Comparison of ENCODE assay signal across 9 mouse cellular contexts in the genomic region with DNA sequence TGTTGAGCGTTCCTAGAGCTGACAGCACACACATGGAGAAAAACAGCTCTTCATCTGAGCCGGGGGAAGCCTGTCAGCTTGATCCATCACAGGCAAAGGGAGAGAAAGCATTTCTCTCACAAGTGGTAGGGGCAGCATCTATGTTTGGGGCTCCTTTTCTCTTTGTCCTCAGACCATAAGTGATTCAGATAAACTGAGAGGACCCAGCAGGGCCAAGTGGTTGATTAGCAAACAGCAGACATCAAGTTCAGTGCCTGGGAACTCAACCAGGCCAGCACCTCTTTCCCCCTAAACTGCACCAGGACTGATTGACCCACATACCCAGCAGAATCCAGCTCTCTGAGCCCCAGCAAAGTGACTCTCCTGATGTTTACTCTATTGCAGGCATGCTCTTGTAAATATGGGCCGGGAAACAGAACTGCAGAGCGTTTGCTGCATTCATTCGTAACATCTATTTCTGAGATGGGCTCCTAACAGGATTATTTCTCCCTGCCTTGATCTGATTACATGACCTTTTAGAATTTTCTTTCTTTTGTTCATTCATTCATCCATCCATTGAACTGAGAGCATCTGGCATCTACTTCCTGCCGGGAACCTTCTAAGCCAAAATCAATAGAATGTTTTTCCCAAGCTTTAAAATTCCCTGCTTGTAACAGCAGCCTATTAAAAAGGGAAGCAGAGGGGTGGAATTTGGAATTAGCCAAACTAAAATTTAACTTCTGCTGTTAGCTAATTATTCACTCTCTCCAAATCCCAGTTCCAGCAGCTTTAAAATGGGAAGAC. TPM values are rescaled to one million over a fixed set of nuclear protein-coding genes. Genes with fewer than 3 reads are reported as not detected.
A peak's percentile ranks its signal among the peaks of the same experiment; 100 is the strongest.
DNase-seq lines count a peak whose midpoint lies in the region; ATAC-seq lines count a peak whose summit lies in the region.
"Had no signal": no experiment of that assay in that cellular context is flagged by ENCODE, and none has a peak within 500 bp of the region (broad histone marks: within the 10 kb centered on the region; RNA-seq: fewer than 3 reads in every experiment).

No protein-coding gene starts in this region.

- peak overlapping the region; percentile 63; the same call in 1 of the 2 replicates for H3K27ac ChIP-seq in heart, embryonic 10.5 days
- H3K27ac ChIP-seq in hindbrain, embryonic 14.5 days: peak overlapping the region; percentile 74
- peak overlapping the region; percentile 25 for H3K27ac ChIP-seq in neural tube, embryonic 13.5 days (replicated peaks)
- H3K27ac ChIP-seq: gastrocnemius, adult 2 months had no signal

- ATAC-seq in hindbrain, embryonic 14.5 days (ENCODE audit: low FRiP score): no peak
- ATAC-seq in neural tube, embryonic 13.5 days (ENCODE audit: low read depth): no peak

- DNase-seq in heart, embryonic 10.5 days (ENCODE audit: low spot score): no peak
- no peak for DNase-seq in heart, adult 8-10 months (ENCODE audit: low spot score)
- DNase-seq in layer of hippocampus, adult 9-11 months: peak; percentile 15
- no peak for DNase-seq in layer of hippocampus, adult 8-10 months (ENCODE audit: low spot score in 2 of 2)
- no peak for DNase-seq in hindbrain, embryonic 14.5 days (ENCODE audit: low spot score)
- no peak for DNase-seq in cerebellum, adult 9-11 months
- DNase-seq in urinary bladder, postnatal 14 days (ENCODE audit: low spot score): no peak
- DNase-seq: gastrocnemius, adult 2 months had no signal

- H3K4me1 ChIP-seq in heart, embryonic 10.5 days: peaks cover 49% of the 10 kb centered on the region
- H3K4me1 ChIP-seq in hindbrain, embryonic 14.5 days (replicated peaks; ENCODE audit: control insufficient read depth, insufficient read depth, low read length): peaks cover 33% of the 10 kb centered on the region
- peaks cover 35% of the 10 kb centered on the region for H3K4me1 ChIP-seq in neural tube, embryonic 13.5 days (replicated peaks)

- 48% methylated on average over 6 of the region's 6 CpGs for WGBS in heart, embryonic 10.5 days
- WGBS in hindbrain, embryonic 14.5 days: 26% methylated on average over 6 of the region's 6 CpGs
- 43% methylated on average over 6 of the region's 6 CpGs for WGBS in neural tube, embryonic 13.5 days

- H3K9me3 ChIP-seq in heart, embryonic 10.5 days: no peaks in the 10 kb centered on the region
- no peaks in the 10 kb centered on the region for H3K9me3 ChIP-seq in hindbrain, embryonic 14.5 days (ENCODE audit: control insufficient read depth, low read length)
- H3K9me3 ChIP-seq in neural tube, embryonic 13.5 days: 0 out of 2 replicates have a peak, but pooled peaks cover 6% of the 10 kb centered on the region

- H3K4me3 ChIP-seq in heart, embryonic 10.5 days: no peak overlapping the region
- no peak overlapping the region for H3K4me3 ChIP-seq in hindbrain, embryonic 14.5 days (replicated peaks; ENCODE audit: low read length)
- no peak overlapping the region for H3K4me3 ChIP-seq in neural tube, embryonic 13.5 days
- H3K4me3 ChIP-seq: gastrocnemius, adult 2 months had no signal

- no peak overlapping the region for H3K4me2 ChIP-seq in hindbrain, embryonic 14.5 days (replicated peaks)
- H3K4me2 ChIP-seq in neural tube, embryonic 13.5 days: no peak overlapping the region

- no peaks in the 10 kb centered on the region for H3K27me3 ChIP-seq in heart, embryonic 10.5 days (ENCODE audit: insufficient read depth, poor library complexity, severe bottlenecking)
- no peaks in the 10 kb centered on the region for H3K27me3 ChIP-seq in hindbrain, embryonic 14.5 days (ENCODE audit: control insufficient read depth, insufficient read depth, low read length)
- H3K27me3 ChIP-seq in neural tube, embryonic 13.5 days: no peaks in the 10 kb centered on the region

- H3K36me3 ChIP-seq in heart, embryonic 10.5 days: no peaks in the 10 kb centered on the region
- no peaks in the 10 kb centered on the region for H3K36me3 ChIP-seq in hindbrain, embryonic 14.5 days (replicated peaks; ENCODE audit: control insufficient read depth, insufficient read depth)
- H3K36me3 ChIP-seq in neural tube, embryonic 13.5 days: no peaks in the 10 kb centered on the region

- H3K9ac ChIP-seq in hindbrain, embryonic 14.5 days: 0 out of 2 replicates have a peak overlapping the region, but pooled peaks have one; percentile 12
- no peak overlapping the region for H3K9ac ChIP-seq in neural tube, embryonic 13.5 days

RNA-seq across cellular contexts. Expression of a gene that starts 21.5 kb away (rescaled TPM):
- polyA plus RNA-seq in heart, embryonic 10.5 days (2016; fragmentation: Nextera tagmentation; extraction: Ambion mirVana): 1.1 and 3.1 TPM in 2 replicates
- total RNA-seq in heart, adult 8-10 months (2022): under 1 TPM; 0.05 to 0.19 (median 0.09) TPM
- 10 to 100 TPM in 2 of 4 experiments, 1 to 10 TPM in 2; 9.3 to 15.2 (median 11.5) TPM for total RNA-seq in layer of hippocampus, adult 8-10 months (2022)
- polyA plus RNA-seq in hindbrain, embryonic 14.5 days (2014; fragmentation: Nextera tagmentation; extraction: Ambion mirVana): 3.4 and 4.8 TPM in 2 replicates
- 6.2 and 7.2 TPM in 2 replicates for polyA plus RNA-seq in neural tube, embryonic 13.5 days (2015; fragmentation: Nextera tagmentation; extraction: Ambion mirVana)
- total RNA-seq: gastrocnemius, adult 2 months had no signal
